Mouse (Mus musculus): ENCODE results near the gene Cfap74. TPM values are rescaled to one million over a fixed set of nuclear protein-coding genes. Genes with fewer than 3 reads are reported as not detected.
"Not testable (repeated sequence)": the region's sequence is repeated elsewhere in the genome, so short reads cannot be mapped to it uniquely, and the experiment has no call there.

The Cfap74 gene
- polyA plus RNA-seq, 1 experiment from 2014 or later = 2.1 TPM

DNA sequence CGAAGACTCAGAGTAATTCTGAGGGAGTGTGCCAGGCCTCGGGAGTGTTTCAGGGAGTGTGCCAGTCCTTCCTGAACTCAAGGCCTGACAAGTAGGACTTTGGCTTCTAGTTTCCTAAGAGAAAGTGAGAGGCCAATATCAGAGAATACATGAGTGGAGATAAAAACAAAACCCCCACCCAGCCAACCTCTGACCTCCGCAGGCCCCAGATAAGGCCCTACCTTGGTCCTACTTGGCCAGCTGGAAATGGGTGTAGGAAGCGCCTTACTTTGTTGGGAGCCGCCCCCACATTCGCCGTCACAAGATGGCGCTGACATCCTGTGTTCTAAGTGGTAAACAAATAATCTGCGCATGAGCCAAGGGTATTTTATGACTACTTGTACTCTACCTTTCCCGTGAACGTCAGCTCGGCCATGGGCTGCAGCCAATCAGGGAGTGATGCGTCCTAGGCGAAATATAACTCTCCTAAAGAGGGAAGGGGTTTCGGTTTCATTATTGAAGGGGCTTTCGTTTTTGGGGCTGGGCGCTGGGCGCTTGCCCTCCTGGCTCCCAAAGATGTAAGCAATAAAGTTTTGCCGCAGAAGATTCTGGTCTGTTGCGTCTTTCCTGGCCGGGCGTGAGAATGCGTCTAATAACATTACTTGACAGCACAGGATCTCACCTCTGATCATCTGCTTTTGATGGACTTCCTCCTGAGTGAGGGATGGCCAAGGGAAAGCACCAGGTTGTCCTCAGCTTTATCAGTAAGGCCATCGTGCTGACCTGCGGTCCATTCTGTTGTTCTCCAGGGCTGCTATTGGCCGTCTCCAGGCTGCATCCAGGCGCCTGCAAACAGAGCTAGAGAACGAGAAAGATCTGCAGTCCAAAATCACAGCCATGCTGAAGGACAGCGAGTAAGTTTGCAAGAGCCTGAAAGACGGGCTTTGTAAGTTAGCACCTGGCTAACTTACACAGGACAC is 12.7 kb downstream of the Cfap74 start:
- ATAC-seq (ENCODE audit: insufficient read depth, low FRiP score); H3K9ac ChIP-seq (ENCODE audit: low read length); H3K36me3 ChIP-seq (ENCODE audit: control insufficient read depth, insufficient read depth, low read length); H3K9me3 ChIP-seq (replicated peaks; ENCODE audit: control insufficient read depth, low read length); H3K4me3 ChIP-seq (replicated peaks; ENCODE audit: low read length); H3K4me2 ChIP-seq (ENCODE audit: low read depth, low read length); H3K4me1 ChIP-seq (ENCODE audit: control insufficient read depth, insufficient read depth, low read length); H3K27ac ChIP-seq (ENCODE audit: low read length); H3K27me3 ChIP-seq (ENCODE audit: control insufficient read depth, insufficient read depth, low read length): not testable (repeated sequence)
- WGBS = 80% methylated on average over 21 of the region's 30 CpGs

DNA sequence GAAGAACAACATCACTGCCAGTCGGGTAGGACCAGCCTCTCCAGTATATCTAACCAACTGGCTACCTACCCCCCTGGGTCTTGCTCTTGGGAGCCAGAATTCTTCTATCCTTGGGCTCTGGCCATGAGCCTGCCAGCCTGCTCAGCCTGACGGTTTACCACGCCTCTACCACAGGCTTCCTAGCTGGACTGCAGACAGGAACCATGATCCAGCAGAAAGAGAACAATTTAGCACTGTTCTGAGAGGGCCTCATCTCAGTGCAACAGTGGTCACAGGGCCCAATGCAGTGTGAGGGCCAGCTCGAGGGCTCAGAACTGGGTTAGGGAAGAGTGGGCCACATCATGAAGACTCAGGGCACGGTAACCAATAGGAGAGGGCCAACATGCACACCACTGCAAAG is 15.0 kb downstream of the Cfap74 start:
- Histone ChIP-seq H3K36me3 (ENCODE audit: control insufficient read depth, insufficient read depth, low read length) (no peaks in the 10 kb centered on the region), H3K4me3 (replicated peaks; ENCODE audit: low read length) (no peak overlapping the region), H3K9ac (ENCODE audit: low read length) (no peak overlapping the region), H3K27me3 (ENCODE audit: control insufficient read depth, insufficient read depth, low read length) (no peaks in the 10 kb centered on the region), H3K4me2 (ENCODE audit: low read depth, low read length) (no peak overlapping the region), H3K4me1 (ENCODE audit: control insufficient read depth, insufficient read depth, low read length) (no peaks in the 10 kb centered on the region), H3K9me3 (replicated peaks; ENCODE audit: control insufficient read depth, low read length) (no peaks in the 10 kb centered on the region), H3K27ac (ENCODE audit: low read length) (no peak overlapping the region)
- WGBS = 75% methylated on average over 5 of the region's 5 CpGs
- ATAC-seq (ENCODE audit: insufficient read depth, low FRiP score) = no peak

DNA sequence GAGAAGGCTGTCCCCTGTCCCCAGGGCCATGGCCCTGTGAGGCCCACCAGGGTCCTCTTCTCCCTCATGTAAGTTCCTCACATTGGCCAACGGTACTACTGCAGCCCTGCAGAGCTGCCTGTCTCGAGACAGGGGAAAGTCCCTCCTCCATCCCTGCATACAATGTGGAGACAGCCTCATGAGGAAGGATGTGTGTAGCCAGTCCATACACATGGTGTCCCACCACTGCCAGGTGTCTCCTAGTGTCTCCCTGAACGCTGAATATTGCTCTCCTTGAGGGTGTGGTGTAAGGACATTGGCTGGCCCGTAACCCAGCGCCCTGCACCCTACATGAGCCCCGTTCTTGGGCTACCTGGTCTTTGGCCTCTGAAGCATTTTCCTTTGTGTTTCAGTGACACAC is 17.3 kb downstream of the Cfap74 start:
- 75% methylated on average over 6 of the region's 6 CpGs for WGBS
- no peak overlapping the region for H3K9ac ChIP-seq (ENCODE audit: low read length)

DNA sequence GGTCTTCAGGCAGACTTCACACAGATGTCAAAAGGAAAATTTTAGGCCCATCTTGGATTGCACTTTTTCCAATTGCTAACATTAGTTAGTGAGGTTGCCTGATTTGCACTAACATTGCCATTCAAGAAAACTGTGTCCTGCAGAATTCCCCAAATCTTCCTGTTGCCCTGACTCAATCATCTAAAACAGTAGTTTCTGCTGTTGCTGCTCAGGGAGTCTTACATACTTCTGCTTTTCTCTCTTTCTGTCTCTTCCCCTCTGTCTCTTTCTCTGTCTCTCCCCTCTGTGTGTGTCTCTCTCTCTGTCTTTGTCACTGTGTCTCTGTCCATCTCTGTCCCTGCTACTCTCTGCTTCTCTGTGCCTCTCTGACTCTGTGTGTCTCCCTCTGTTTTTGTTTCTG is 19.5 kb downstream of the Cfap74 start:
- H3K9ac ChIP-seq (ENCODE audit: low read length) = no peak overlapping the region
- H3K4me1 ChIP-seq (ENCODE audit: control insufficient read depth, insufficient read depth, low read length) = no peaks in the 10 kb centered on the region
- no peaks in the 10 kb centered on the region for H3K9me3 ChIP-seq (replicated peaks; ENCODE audit: control insufficient read depth, low read length)
- no peak for ATAC-seq (ENCODE audit: insufficient read depth, low FRiP score)
- no peak overlapping the region for H3K4me2 ChIP-seq (ENCODE audit: low read depth, low read length)
- no peaks in the 10 kb centered on the region for H3K27me3 ChIP-seq (ENCODE audit: control insufficient read depth, insufficient read depth, low read length)
- H3K4me3 ChIP-seq (replicated peaks; ENCODE audit: low read length) = no peak overlapping the region
- no peaks in the 10 kb centered on the region for H3K36me3 ChIP-seq (ENCODE audit: control insufficient read depth, insufficient read depth, low read length)
- no peak overlapping the region for H3K27ac ChIP-seq (ENCODE audit: low read length)

More for the DNA sequence above, 17.3 kb downstream of the Cfap74 start:
- Histone ChIP-seq H3K4me3 (replicated peaks; ENCODE audit: low read length) (no peak overlapping the region), H3K36me3 (ENCODE audit: control insufficient read depth, insufficient read depth, low read length) (no peaks in the 10 kb centered on the region), H3K9me3 (replicated peaks; ENCODE audit: control insufficient read depth, low read length) (no peaks in the 10 kb centered on the region), H3K4me1 (ENCODE audit: control insufficient read depth, insufficient read depth, low read length) (no peaks in the 10 kb centered on the region), H3K4me2 (ENCODE audit: low read depth, low read length) (no peak overlapping the region), H3K27me3 (ENCODE audit: control insufficient read depth, insufficient read depth, low read length) (no peaks in the 10 kb centered on the region), H3K27ac (ENCODE audit: low read length) (no peak overlapping the region)
- no peak for ATAC-seq (ENCODE audit: insufficient read depth, low FRiP score)

DNA sequence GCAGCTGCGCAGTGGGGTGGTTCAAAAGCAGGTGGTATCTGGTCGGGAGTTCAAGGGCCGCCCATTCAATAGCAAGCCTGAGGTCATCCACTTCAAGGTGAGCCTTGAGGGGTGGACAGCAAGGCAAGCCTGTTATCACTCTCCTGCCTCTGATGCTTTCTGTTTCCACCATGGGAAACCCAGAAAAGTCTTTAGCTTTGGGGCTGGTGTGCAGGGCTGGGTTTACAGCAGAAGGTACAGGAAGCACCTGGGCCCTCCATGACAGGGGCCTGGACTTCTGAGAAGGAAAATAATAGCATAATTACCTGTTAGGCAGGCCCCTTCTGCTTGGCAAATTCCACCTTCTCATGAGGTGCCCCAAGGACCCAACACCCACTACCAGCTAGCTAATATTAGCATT is 20.2 kb downstream of the Cfap74 start:
- no peak overlapping the region for H3K27ac ChIP-seq (ENCODE audit: low read length)
- no peak overlapping the region for H3K4me2 ChIP-seq (ENCODE audit: low read depth, low read length)
- H3K27me3 ChIP-seq (ENCODE audit: control insufficient read depth, insufficient read depth, low read length) = no peaks in the 10 kb centered on the region
- no peak for ATAC-seq (ENCODE audit: insufficient read depth, low FRiP score)
- no peaks in the 10 kb centered on the region for H3K9me3 ChIP-seq (replicated peaks; ENCODE audit: control insufficient read depth, low read length)
- H3K4me3 ChIP-seq (replicated peaks; ENCODE audit: low read length) = no peak overlapping the region
- H3K9ac ChIP-seq (ENCODE audit: low read length) = no peak overlapping the region
- 79% methylated on average over 3 of the region's 3 CpGs for WGBS
- no peaks in the 10 kb centered on the region for H3K36me3 ChIP-seq (ENCODE audit: control insufficient read depth, insufficient read depth, low read length)
- no peaks in the 10 kb centered on the region for H3K4me1 ChIP-seq (ENCODE audit: control insufficient read depth, insufficient read depth, low read length)

DNA sequence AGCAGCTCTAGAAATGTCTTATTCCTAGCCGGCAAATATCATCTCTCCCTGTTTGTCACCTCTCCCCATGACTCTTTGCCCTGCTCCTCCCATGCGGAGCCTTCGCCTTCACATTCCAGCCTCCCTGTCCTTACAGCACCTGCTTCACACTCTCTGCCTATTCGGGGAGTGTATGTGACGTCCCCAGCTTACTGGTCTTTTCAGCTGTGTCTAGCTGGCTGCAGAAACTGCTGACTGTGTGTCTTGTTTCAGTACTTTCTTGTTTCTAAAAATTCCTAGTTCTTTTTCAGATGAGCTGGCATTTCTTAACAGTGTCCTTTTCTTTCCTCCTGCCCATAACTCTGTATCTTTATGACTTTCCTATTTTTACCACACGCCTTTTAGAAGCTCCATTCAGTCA is 23.4 kb downstream of the Cfap74 start:
- Histone ChIP-seq H3K4me2 (ENCODE audit: low read depth, low read length) (no peak overlapping the region), H3K27me3 (ENCODE audit: control insufficient read depth, insufficient read depth, low read length) (no peaks in the 10 kb centered on the region), H3K36me3 (ENCODE audit: control insufficient read depth, insufficient read depth, low read length) (no peaks in the 10 kb centered on the region), H3K27ac (ENCODE audit: low read length) (no peak overlapping the region), H3K4me3 (replicated peaks; ENCODE audit: low read length) (no peak overlapping the region), H3K9me3 (replicated peaks; ENCODE audit: control insufficient read depth, low read length) (no peaks in the 10 kb centered on the region), H3K9ac (ENCODE audit: low read length) (no peak overlapping the region), H3K4me1 (ENCODE audit: control insufficient read depth, insufficient read depth, low read length) (no peaks in the 10 kb centered on the region)
- ATAC-seq (ENCODE audit: insufficient read depth, low FRiP score) = no peak
- WGBS = 87% methylated on average over 6 of the region's 6 CpGs

DNA sequence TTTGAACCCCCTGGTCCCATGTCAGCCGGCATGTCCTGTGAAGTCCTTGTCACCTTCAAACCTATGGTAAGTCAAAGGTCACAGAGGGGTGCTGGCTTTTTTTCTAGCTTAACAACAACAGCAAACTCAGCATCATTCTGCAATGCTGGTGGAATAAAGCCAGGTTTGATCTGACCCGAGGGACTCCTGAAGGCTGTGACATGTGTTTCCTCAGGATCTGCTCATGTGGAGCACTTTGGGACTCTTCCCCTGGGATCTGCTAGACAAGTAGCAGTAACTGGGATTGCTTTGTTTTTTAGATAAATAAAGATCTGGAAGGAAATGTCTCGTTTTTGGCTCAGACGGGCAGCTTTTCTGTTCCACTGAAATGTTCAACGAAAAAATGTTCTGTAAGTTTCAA is 25.0 kb downstream of the Cfap74 start:
- no peaks in the 10 kb centered on the region for H3K36me3 ChIP-seq (ENCODE audit: control insufficient read depth, insufficient read depth, low read length)
- no peak overlapping the region for H3K9ac ChIP-seq (ENCODE audit: low read length)
- no peak for ATAC-seq (ENCODE audit: insufficient read depth, low FRiP score)
- H3K27ac ChIP-seq (ENCODE audit: low read length) = no peak overlapping the region
- 72% methylated on average over 5 of the region's 5 CpGs for WGBS
- H3K4me3 ChIP-seq (replicated peaks; ENCODE audit: low read length) = no peak overlapping the region
- H3K9me3 ChIP-seq (replicated peaks; ENCODE audit: control insufficient read depth, low read length) = no peaks in the 10 kb centered on the region
- no peaks in the 10 kb centered on the region for H3K4me1 ChIP-seq (ENCODE audit: control insufficient read depth, insufficient read depth, low read length)
- H3K27me3 ChIP-seq (ENCODE audit: control insufficient read depth, insufficient read depth, low read length) = no peaks in the 10 kb centered on the region
- no peak overlapping the region for H3K4me2 ChIP-seq (ENCODE audit: low read depth, low read length)

DNA sequence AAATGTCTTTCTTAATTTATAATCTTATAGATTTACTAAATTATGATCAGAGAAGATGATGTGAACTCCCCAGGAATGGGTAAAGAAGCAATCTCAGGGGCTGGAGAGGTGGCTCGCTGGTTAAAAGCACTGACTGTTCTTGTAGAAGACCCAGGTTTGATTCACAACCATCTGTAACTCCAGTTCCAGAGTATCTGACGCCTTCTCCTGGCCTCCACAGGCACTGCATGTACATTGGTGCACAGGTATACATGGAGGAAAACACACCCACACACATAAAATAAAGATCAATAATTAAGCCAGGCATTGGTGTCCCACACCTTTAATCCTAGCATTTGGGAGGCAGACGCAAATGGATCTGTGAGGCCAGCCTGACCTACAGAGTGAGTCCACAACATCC is 33.8 kb downstream of the Cfap74 start:
- H3K27me3 ChIP-seq (ENCODE audit: control insufficient read depth, insufficient read depth, low read length) = no peaks in the 10 kb centered on the region
- H3K4me3 ChIP-seq (replicated peaks; ENCODE audit: low read length) = no peak overlapping the region
- H3K4me1 ChIP-seq (ENCODE audit: control insufficient read depth, insufficient read depth, low read length) = no peaks in the 10 kb centered on the region
- H3K27ac ChIP-seq (ENCODE audit: low read length) = no peak overlapping the region
- 71% methylated on average over 3 of the region's 3 CpGs for WGBS
- H3K4me2 ChIP-seq (ENCODE audit: low read depth, low read length) = no peak overlapping the region
- no peak for ATAC-seq (ENCODE audit: insufficient read depth, low FRiP score)
- no peaks in the 10 kb centered on the region for H3K9me3 ChIP-seq (replicated peaks; ENCODE audit: control insufficient read depth, low read length)
- H3K9ac ChIP-seq (ENCODE audit: low read length) = no peak overlapping the region
- H3K36me3 ChIP-seq (ENCODE audit: control insufficient read depth, insufficient read depth, low read length) = no peaks in the 10 kb centered on the region

DNA sequence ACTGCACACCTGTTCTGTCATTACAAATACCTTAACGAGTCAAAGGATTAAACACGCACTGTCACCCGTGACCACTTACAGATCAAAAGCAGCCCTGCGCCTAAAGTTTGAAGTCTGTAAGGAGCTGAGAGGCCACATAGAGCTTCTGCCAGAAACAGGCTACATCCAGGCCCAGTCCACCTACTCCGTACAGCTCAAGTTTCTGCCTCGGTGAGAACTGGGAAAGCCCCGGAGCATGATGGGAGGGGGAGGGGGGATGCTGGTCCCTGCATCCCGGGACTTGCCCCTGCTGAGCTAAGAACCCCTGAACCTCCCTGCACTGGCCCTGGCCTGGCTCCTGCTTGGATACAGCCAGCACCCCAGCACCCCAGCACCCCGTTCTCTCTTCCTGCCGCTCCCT is 42.6 kb downstream of the Cfap74 start:
- Histone ChIP-seq H3K36me3 (ENCODE audit: control insufficient read depth, insufficient read depth, low read length) (no peaks in the 10 kb centered on the region), H3K4me1 (ENCODE audit: control insufficient read depth, insufficient read depth, low read length) (no peaks in the 10 kb centered on the region), H3K9me3 (replicated peaks; ENCODE audit: control insufficient read depth, low read length) (no peaks in the 10 kb centered on the region), H3K4me3 (replicated peaks; ENCODE audit: low read length) (no peak overlapping the region), H3K27me3 (ENCODE audit: control insufficient read depth, insufficient read depth, low read length) (no peaks in the 10 kb centered on the region), H3K9ac (ENCODE audit: low read length) (no peak overlapping the region), H3K4me2 (ENCODE audit: low read depth, low read length) (no peak overlapping the region), H3K27ac (ENCODE audit: low read length) (no peak overlapping the region)
- 31% methylated on average over 10 of the region's 10 CpGs for WGBS
- ATAC-seq (ENCODE audit: insufficient read depth, low FRiP score) = no peak
